Mouse (Mus musculus): ENCODE measurements at regions not wholly inside any gene's neighbourhood (a gene's known extent, or its start where the extent isn't known, plus 50 kb on each side); places are given as distances from the start of the nearest gene placed in this dataset.

DNA sequence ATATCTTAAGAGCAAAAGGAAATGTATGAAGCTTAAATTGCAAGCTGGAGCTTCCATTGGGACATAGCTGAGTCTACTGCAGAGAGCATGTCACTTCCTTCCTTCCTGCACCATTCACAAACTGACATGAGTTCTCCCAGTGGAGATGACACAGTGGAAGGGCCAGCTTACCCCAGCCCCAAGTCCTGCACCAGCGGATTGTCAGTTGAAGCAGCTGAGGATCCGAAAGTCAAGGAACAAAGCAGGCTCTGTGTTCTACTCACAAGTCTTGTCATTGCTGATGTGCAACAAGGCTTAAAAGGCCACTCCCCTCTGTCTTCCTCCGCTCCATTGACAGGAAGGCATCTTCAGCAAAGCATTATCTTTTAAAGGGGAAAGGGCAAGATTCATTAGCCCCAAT, 249.4 kb upstream of the Thbs1 start:
- TF ChIP-seq CTCF (IDR thresholded peaks at IDR 0.05; ENCODE audit: low read depth, low read length) (no peak), POLR2A (IDR thresholded peaks at IDR 0.05; ENCODE audit: borderline replicate concordance, low read depth, low read length) (no peak)
